Mouse (Mus musculus) olfactory bulb, adult 2 months (tissue): Measurements from ENCODE around the gene Grm5.

Experiments
- CTCF ChIP-seq: fragments of 200-500 bp; IDR thresholded peaks from 2 replicates; pipeline ENCODE4 v1.5.1; 2012; ENCODE audit warnings: low read depth, mild to moderate bottlenecking, low read length, moderate library complexity; ENCODE audit not compliant: insufficient read depth
- POLR2A ChIP-seq: fragments of 200-500 bp; IDR thresholded peaks from 2 replicates; pipeline ENCODE4 v1.6.1; 2012; ENCODE audit warnings: mild to moderate bottlenecking, low read depth, low read length, moderate library complexity; ENCODE audit not compliant: insufficient read depth

DNA sequence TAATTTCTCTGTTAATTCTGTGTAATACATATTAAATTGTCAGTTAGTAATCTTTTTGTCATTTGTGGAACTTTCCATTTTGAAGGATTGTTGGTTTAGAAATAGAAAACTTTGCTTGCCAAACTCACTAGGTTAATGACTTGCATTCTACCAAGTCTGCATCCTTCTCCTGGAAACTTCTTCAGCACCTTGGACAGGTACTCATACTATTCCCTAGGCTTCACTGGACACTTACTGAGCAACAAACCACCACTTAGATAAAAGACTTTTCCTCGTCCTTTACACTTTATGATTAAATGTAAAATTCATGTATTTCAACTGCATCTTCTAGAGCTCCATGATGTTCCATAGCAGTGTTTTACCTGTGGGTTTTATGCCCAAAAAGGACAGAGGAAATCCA is 4.0 kb downstream of the Grm5 start:
- no peak for TF ChIP-seq POLR2A
- TF ChIP-seq CTCF, result no peak
